Mouse (Mus musculus) cerebellum, adult 9-11 months (tissue): ENCODE results near the gene H1foo.

Experiments
- DNase-seq: peaks from one replicate; pipeline ENCODE4 v3.0.0; 2022

Gene H1foo

GRCm38 (mm10) chr6:115987096-115987747 is 42.5 kb downstream of the H1foo start:
- DNase-seq: peak; percentile 55

GRCm38 (mm10) chr6:115989032-115989431 is 44.3 kb downstream of the H1foo start:
- no peak for DNase-seq

- DNase-seq: no peak
These were observed 44.9 kb downstream of the H1foo start for GRCm38 (mm10) chr6:115989607-115990006.

GRCm38 (mm10) chr6:115990056-115990455 is 45.3 kb downstream of the H1foo start:
- DNase-seq: no peak

- DNase-seq: no peak
These were observed 45.7 kb downstream of the H1foo start for GRCm38 (mm10) chr6:115990479-115990878.

GRCm38 (mm10) chr6:115991108-115991880 is 46.6 kb downstream of the H1foo start:
- DNase-seq: peak; percentile 30

GRCm38 (mm10) chr6:115991881-115992620 is 47.3 kb downstream of the H1foo start:
- DNase-seq: peak; percentile 34

- DNase-seq: peak; percentile 47
These were observed 48.2 kb downstream of the H1foo start for GRCm38 (mm10) chr6:115992981-115993380.

GRCm38 (mm10) chr6:115993463-115994145 is 48.9 kb downstream of the H1foo start:
- DNase-seq: peak; percentile 57

GRCm38 (mm10) chr6:115994146-115994876 is 49.6 kb downstream of the H1foo start:
- peak; percentile 68 for DNase-seq

- DNase-seq: peak; percentile 85
These were observed 50.3 kb downstream of the H1foo start, which contains the start of gene Plxnd1 for GRCm38 (mm10) chr6:115994877-115995520. Plxnd1 (minus strand) TSS chr6:115995005.

- peak; percentile 52 for DNase-seq
These were observed 50.8 kb downstream of the H1foo start for GRCm38 (mm10) chr6:115995531-115995941.

GRCm38 (mm10) chr6:115996171-115996851 is 51.6 kb downstream of the H1foo start:
- peak; percentile 62 for DNase-seq

- no peak for DNase-seq
These were observed 53.1 kb downstream of the H1foo start for GRCm38 (mm10) chr6:115997726-115998311.

- DNase-seq: no peak
These were observed 54.0 kb downstream of the H1foo start for GRCm38 (mm10) chr6:115998758-115999157.

- DNase-seq: no peak
These were observed 54.5 kb downstream of the H1foo start for GRCm38 (mm10) chr6:115999227-115999626.
